In the genomic region with DNA sequence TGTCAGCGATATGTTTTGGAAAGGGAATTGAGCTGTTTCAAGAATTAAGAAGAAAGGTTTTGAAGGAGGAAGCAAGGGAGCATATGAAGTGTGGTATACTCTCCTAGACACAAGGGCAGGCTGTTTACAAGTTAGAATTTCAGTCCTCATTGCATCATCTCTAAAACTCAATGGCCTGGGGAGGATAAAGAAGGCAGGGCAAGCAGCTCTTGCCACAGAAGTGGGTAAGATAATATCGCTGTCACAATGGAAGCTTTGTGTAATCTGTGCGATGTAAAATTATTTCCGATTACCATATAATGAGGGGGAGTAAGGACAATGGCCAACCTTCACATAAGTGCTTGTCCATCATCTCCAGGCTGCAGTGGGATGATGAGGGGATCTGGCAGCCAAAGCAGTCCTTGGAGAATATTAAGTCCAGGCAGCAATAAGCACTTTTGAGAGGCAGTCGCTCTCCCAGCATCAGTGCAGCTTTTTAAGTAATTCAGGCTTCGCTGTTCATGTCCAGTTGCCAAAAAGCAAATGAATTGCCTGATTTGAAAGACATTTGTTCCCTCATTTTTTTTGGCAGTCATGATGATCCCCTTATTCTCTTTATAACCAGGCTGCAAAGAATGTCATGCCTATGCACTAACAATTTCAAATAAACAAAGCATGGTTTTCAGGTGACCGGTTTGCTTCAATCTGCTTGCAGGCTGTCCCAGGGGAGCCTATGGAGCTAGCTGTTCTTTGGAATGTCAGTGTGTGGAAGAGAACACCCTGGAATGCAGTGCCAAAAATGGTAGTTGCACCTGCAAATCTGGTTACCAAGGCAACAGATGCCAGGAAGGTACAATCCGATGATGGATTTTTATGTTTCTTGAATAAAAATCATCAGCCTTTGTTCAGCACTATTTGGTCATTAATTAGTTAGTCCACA, we compare ENCODE assay signal across 15 mouse cellular contexts.
DNase-seq lines count a peak whose midpoint lies in the region; ATAC-seq and TF ChIP-seq lines count a peak whose summit lies in the region.
"Had no signal": no experiment of that assay in that cellular context is flagged by ENCODE, and none has a peak within 500 bp of the region (broad histone marks: within the 10 kb centered on the region; RNA-seq: fewer than 3 reads in every experiment).

No protein-coding gene starts in this region.

- H3K9me3 ChIP-seq in forebrain, embryonic 13.5 days (replicated peaks): no peaks in the 10 kb centered on the region
- no peaks in the 10 kb centered on the region for H3K9me3 ChIP-seq in forebrain, embryonic 11.5 days (ENCODE audit: control insufficient read depth, low read length)
- H3K9me3 ChIP-seq in neural tube, embryonic 14.5 days (ENCODE audit: control insufficient read depth, low read length): no peaks in the 10 kb centered on the region
- no peaks in the 10 kb centered on the region for H3K9me3 ChIP-seq in forebrain, postnatal 0 days (ENCODE audit: low read length)
- no peaks in the 10 kb centered on the region for H3K9me3 ChIP-seq in midbrain, postnatal 0 days (ENCODE audit: low read length)
- H3K9me3 ChIP-seq: embryonic facial prominence, embryonic 13.5 days; G1E; limb, embryonic 12.5 days had no signal

- no peak for TF ChIP-seq EP300 in heart, adult 2 months (IDR thresholded peaks at IDR 0.05; ENCODE audit: insufficient read depth, low read depth, low read length)

- no peaks in the 10 kb centered on the region for H3K27me3 ChIP-seq in forebrain, embryonic 13.5 days
- no peaks in the 10 kb centered on the region for H3K27me3 ChIP-seq in forebrain, embryonic 11.5 days (ENCODE audit: control insufficient read depth, insufficient read depth, low read length)
- no peaks in the 10 kb centered on the region for H3K27me3 ChIP-seq in neural tube, embryonic 14.5 days (ENCODE audit: control insufficient read depth, insufficient read depth, low read length)
- H3K27me3 ChIP-seq in forebrain, postnatal 0 days (ENCODE audit: insufficient read depth, low read length): no peaks in the 10 kb centered on the region
- no peaks in the 10 kb centered on the region for H3K27me3 ChIP-seq in midbrain, postnatal 0 days (ENCODE audit: insufficient read depth, low read length)
- H3K27me3 ChIP-seq in heart, adult 2 months (ENCODE audit: control insufficient read depth, insufficient read depth, low read length): no peaks in the 10 kb centered on the region
- no peaks in the 10 kb centered on the region for H3K27me3 ChIP-seq in kidney, adult 2 months (replicated peaks; ENCODE audit: control insufficient read depth, insufficient read depth, low read length)
- H3K27me3 ChIP-seq: embryonic facial prominence, embryonic 13.5 days; limb, embryonic 12.5 days had no signal

- peak; percentile 83 for ATAC-seq in forebrain, embryonic 13.5 days
- no peak for ATAC-seq in forebrain, embryonic 11.5 days (replicated peaks; ENCODE audit: low FRiP score)
- no peak for ATAC-seq in neural tube, embryonic 14.5 days (ENCODE audit: low read depth)
- peak; percentile 83 for ATAC-seq in forebrain, postnatal 0 days
- ATAC-seq in midbrain, postnatal 0 days (ENCODE audit: low FRiP score): 0 out of 2 replicates have a peak, but pooled peaks have one; percentile 60

- H3K4me3 ChIP-seq in forebrain, embryonic 13.5 days: no peak overlapping the region
- H3K4me3 ChIP-seq in forebrain, embryonic 11.5 days (ENCODE audit: low read depth, low read length): no peak overlapping the region
- no peak overlapping the region for H3K4me3 ChIP-seq in neural tube, embryonic 14.5 days (ENCODE audit: low read depth, low read length)
- H3K4me3 ChIP-seq in forebrain, postnatal 0 days (ENCODE audit: low read depth, low read length): no peak overlapping the region
- no peak overlapping the region for H3K4me3 ChIP-seq in midbrain, postnatal 0 days (ENCODE audit: low read depth, low read length)
- H3K4me3 ChIP-seq in heart, adult 2 months: no peak overlapping the region
- H3K4me3 ChIP-seq in kidney, adult 2 months (ENCODE audit: insufficient read depth, low read depth, low read length): no peak overlapping the region
- H3K4me3 ChIP-seq: embryonic facial prominence, embryonic 13.5 days; limb, embryonic 12.5 days had no signal

- no peak overlapping the region for H3K9ac ChIP-seq in forebrain, embryonic 13.5 days
- H3K9ac ChIP-seq in forebrain, embryonic 11.5 days (ENCODE audit: low read length): no peak overlapping the region
- H3K9ac ChIP-seq in neural tube, embryonic 14.5 days (replicated peaks; ENCODE audit: low read depth, low read length): no peak overlapping the region
- no peak overlapping the region for H3K9ac ChIP-seq in forebrain, postnatal 0 days
- no peak overlapping the region for H3K9ac ChIP-seq in midbrain, postnatal 0 days (replicated peaks; ENCODE audit: low read length, poor library complexity, severe bottlenecking)
- no peak overlapping the region for H3K9ac ChIP-seq in heart, adult 2 months (ENCODE audit: low read depth, low read length)
- H3K9ac ChIP-seq: embryonic facial prominence, embryonic 13.5 days; limb, embryonic 12.5 days had no signal

- TF ChIP-seq POLR2A in heart, adult 2 months (IDR thresholded peaks at IDR 0.05; ENCODE audit: insufficient read depth, low read depth, low read length): no peak
- no peak for TF ChIP-seq POLR2A in kidney, adult 2 months (IDR thresholded peaks at IDR 0.05; ENCODE audit: low read depth, low read length)

- H3K4me2 ChIP-seq in forebrain, embryonic 13.5 days: no peak overlapping the region
- no peak overlapping the region for H3K4me2 ChIP-seq in forebrain, embryonic 11.5 days (ENCODE audit: low read depth, low read length, severe bottlenecking)
- no peak overlapping the region for H3K4me2 ChIP-seq in neural tube, embryonic 14.5 days (ENCODE audit: low read depth, low read length)
- H3K4me2 ChIP-seq in forebrain, postnatal 0 days (ENCODE audit: low read depth): 0 out of 2 replicates have a peak overlapping the region, but pooled peaks have one; percentile 5
- H3K4me2 ChIP-seq in midbrain, postnatal 0 days (ENCODE audit: low read depth, low read length, poor library complexity, severe bottlenecking): no peak overlapping the region
- H3K4me2 ChIP-seq: embryonic facial prominence, embryonic 13.5 days; limb, embryonic 12.5 days had no signal

- intact Hi-C loops in heart, adult 2 months (cut with DNase I): no loop called here

- DNase-seq in forebrain, embryonic 11.5 days (ENCODE audit: low spot score): no peak
- no peak for DNase-seq in neural tube, embryonic 10.5 days (ENCODE audit: extremely low spot score, low spot score)
- DNase-seq in forebrain, postnatal 0 days: peak; percentile 66
- DNase-seq in midbrain, postnatal 0 days (ENCODE audit: low spot score): peak; percentile 55
- DNase-seq in heart, adult 2 months: no peak
- no peak for DNase-seq in kidney, adult 2 months
- DNase-seq: cerebellum, adult 8-10 months; heart, adult 11 months; kidney, postnatal 10 days; right cerebral cortex, postnatal 14 days had no signal

- no peaks in the 10 kb centered on the region for H3K36me3 ChIP-seq in forebrain, embryonic 13.5 days (ENCODE audit: poor library complexity, severe bottlenecking)
- no peaks in the 10 kb centered on the region for H3K36me3 ChIP-seq in forebrain, embryonic 11.5 days (ENCODE audit: control insufficient read depth, insufficient read depth, low read length)
- H3K36me3 ChIP-seq in neural tube, embryonic 14.5 days (ENCODE audit: control insufficient read depth, insufficient read depth, low read length): no peaks in the 10 kb centered on the region
- H3K36me3 ChIP-seq in forebrain, postnatal 0 days (ENCODE audit: insufficient read depth): no peaks in the 10 kb centered on the region
- no peaks in the 10 kb centered on the region for H3K36me3 ChIP-seq in midbrain, postnatal 0 days (ENCODE audit: insufficient read depth, low read length)
- H3K36me3 ChIP-seq in heart, adult 2 months (ENCODE audit: control insufficient read depth, insufficient read depth, low read length): no peaks in the 10 kb centered on the region
- no peaks in the 10 kb centered on the region for H3K36me3 ChIP-seq in kidney, adult 2 months (ENCODE audit: control insufficient read depth, insufficient read depth, low read length)
- H3K36me3 ChIP-seq: embryonic facial prominence, embryonic 13.5 days; G1E; limb, embryonic 12.5 days had no signal

- peaks cover 13% of the 10 kb centered on the region for H3K4me1 ChIP-seq in forebrain, embryonic 13.5 days
- no peaks in the 10 kb centered on the region for H3K4me1 ChIP-seq in forebrain, embryonic 11.5 days (replicated peaks; ENCODE audit: control insufficient read depth, insufficient read depth, low read length)
- peaks cover 3% of the 10 kb centered on the region; the same call in 1 of the 2 replicates for H3K4me1 ChIP-seq in neural tube, embryonic 14.5 days (ENCODE audit: control insufficient read depth, insufficient read depth, low read length)
- 0 out of 2 replicates have a peak, but pooled peaks cover 9% of the 10 kb centered on the region for H3K4me1 ChIP-seq in forebrain, postnatal 0 days (ENCODE audit: insufficient read depth)
- H3K4me1 ChIP-seq in midbrain, postnatal 0 days (ENCODE audit: insufficient read depth, low read length): no peaks in the 10 kb centered on the region
- H3K4me1 ChIP-seq in heart, adult 2 months (ENCODE audit: control insufficient read depth, insufficient read depth, low read length): no peaks in the 10 kb centered on the region
- H3K4me1 ChIP-seq in kidney, adult 2 months (ENCODE audit: control insufficient read depth, insufficient read depth, low read length): no peaks in the 10 kb centered on the region
- H3K4me1 ChIP-seq: embryonic facial prominence, embryonic 13.5 days had no signal

- WGBS in forebrain, embryonic 13.5 days: 38% methylated on average over 8 of the region's 8 CpGs
- WGBS in forebrain, embryonic 11.5 days: 70% methylated on average over 8 of the region's 8 CpGs
- WGBS in neural tube, embryonic 14.5 days: 75% methylated on average over 8 of the region's 8 CpGs
- 27% methylated on average over 8 of the region's 8 CpGs for WGBS in forebrain, postnatal 0 days
- 36% methylated on average over 8 of the region's 8 CpGs for WGBS in midbrain, postnatal 0 days
- WGBS in heart, adult 2 months: 80% methylated on average over 8 of the region's 8 CpGs
- WGBS in kidney, adult 2 months: 90% methylated on average over 8 of the region's 8 CpGs

- no peak for TF ChIP-seq CTCF in forebrain, postnatal 0 days (IDR thresholded peaks at IDR 0.05; ENCODE audit: low read depth)
- TF ChIP-seq CTCF in midbrain, postnatal 0 days (IDR thresholded peaks at IDR 0.05): no peak
- no peak for TF ChIP-seq CTCF in heart, adult 2 months (IDR thresholded peaks at IDR 0.05)
- no peak for TF ChIP-seq CTCF in kidney, adult 2 months (conservative IDR thresholded peaks at IDR 0.05; ENCODE audit: insufficient read depth, insufficient read length, low read depth, low read length)

- no peaks in the 10 kb centered on the region for H3K79me2 ChIP-seq in heart, adult 2 months (replicated peaks; ENCODE audit: control insufficient read depth, insufficient read depth, low read length)

- peak overlapping the region; percentile 45 for H3K27ac ChIP-seq in forebrain, embryonic 13.5 days
- H3K27ac ChIP-seq in forebrain, embryonic 11.5 days (ENCODE audit: low read depth, low read length): no peak overlapping the region
- H3K27ac ChIP-seq in neural tube, embryonic 14.5 days (ENCODE audit: low read depth, low read length): peak overlapping the region; percentile 10; the same call in 1 of the 2 replicates
- peak overlapping the region; percentile 35; the same call in 1 of the 2 replicates for H3K27ac ChIP-seq in forebrain, postnatal 0 days (ENCODE audit: low read depth, low read length)
- H3K27ac ChIP-seq in midbrain, postnatal 0 days (ENCODE audit: low read depth, low read length): no peak overlapping the region; the same call in 1 of the 2 replicates
- no peak overlapping the region for H3K27ac ChIP-seq in heart, adult 2 months
- H3K27ac ChIP-seq in kidney, adult 2 months (ENCODE audit: insufficient read depth, low read depth, low read length): no peak overlapping the region
- H3K27ac ChIP-seq: embryonic facial prominence, embryonic 13.5 days; limb, embryonic 12.5 days had no signal

Comparison
In these comparisons a context has a peak if more than half of its experiments do, and no peak if none do; other contexts are left out.
1. ATAC-seq: peak in forebrain, embryonic 13.5 days (single experiment), forebrain, postnatal 0 days (single experiment) and midbrain, postnatal 0 days (single experiment); none in forebrain, embryonic 11.5 days (single experiment) and neural tube, embryonic 14.5 days (single experiment).
2. H3K27ac ChIP-seq: peak in forebrain, embryonic 13.5 days (single experiment), neural tube, embryonic 14.5 days (single experiment) and forebrain, postnatal 0 days (single experiment); none in forebrain, embryonic 11.5 days (single experiment), midbrain, postnatal 0 days (single experiment), heart, adult 2 months (single experiment) and kidney, adult 2 months (single experiment).
3. DNase-seq: peak in forebrain, postnatal 0 days (single experiment) and midbrain, postnatal 0 days (single experiment); none in forebrain, embryonic 11.5 days (single experiment), neural tube, embryonic 10.5 days (single experiment), heart, adult 2 months (0 of 2) and kidney, adult 2 months (single experiment).